ENCODE assay signal across 9 mouse cellular contexts in genomic region chr1:80408586-80408985, GRCm38 (mm10). TPM values are rescaled to one million over a fixed set of nuclear protein-coding genes. Genes with fewer than 3 reads are reported as not detected.
A peak's percentile ranks its signal among the peaks of the same experiment; 100 is the strongest.
DNase-seq lines count a peak whose midpoint lies in the region; TF ChIP-seq lines count a peak whose summit lies in the region.
"Had no signal": no experiment of that assay in that cellular context is flagged by ENCODE, and none has a peak within 500 bp of the region (broad histone marks: within the 10 kb centered on the region; RNA-seq: fewer than 3 reads in every experiment).

No protein-coding gene starts in this region.

- intact Hi-C loops in heart, postnatal 36 days (cut with DNase I), result loop anchor here (1.0 kb wide), 1 partner anchor 227 kb away; no protein-coding TSS in a partner anchor

- H3K27ac ChIP-seq in MEL (ENCODE audit: control insufficient read depth, low read depth, low read length), result no peak overlapping the region
- H3K27ac ChIP-seq in forebrain, embryonic 10.5 days, result no peak overlapping the region
- H3K27ac ChIP-seq: liver, embryonic 13.5 days had no signal

- peak; percentile 86 for DNase-seq in MEL (ENCODE audit: low read depth, low spot score)
- DNase-seq in brain, adult 2 months (ENCODE audit: low read depth, low spot score), result peak; percentile 91
- peak; percentile 44 for DNase-seq in forebrain, embryonic 10.5 days (ENCODE audit: extremely low spot score, low spot score)
- peak; percentile 59 to 64 for DNase-seq in heart, postnatal 36 days
- peak; percentile 16 to 86 for DNase-seq in layer of hippocampus, adult 18-20 months (ENCODE audit: low spot score in 2 of 2)
- DNase-seq in lung, postnatal 10 days, result peak; percentile 84
- DNase-seq in ovary, postnatal 36 days (ENCODE audit: low spot score), result peak; percentile 24
- DNase-seq in thymus, postnatal 14 days, result peak; percentile 81
- DNase-seq: liver, embryonic 13.5 days had no signal

- WGBS in forebrain, embryonic 10.5 days, result under 1% methylated on average over 3 of the region's 3 CpGs

- peaks cover 0 to 2% of the 10 kb centered on the region in 2 experiments; a peak in 1 of 4 replicates for H3K4me1 ChIP-seq in MEL (ENCODE audit: control insufficient read depth in 1 of 2, insufficient read depth in 2 of 2, low read length in 2 of 2)
- peaks cover 4% of the 10 kb centered on the region; the same call in 1 of the 2 replicates for H3K4me1 ChIP-seq in forebrain, embryonic 10.5 days
- H3K4me1 ChIP-seq: liver, embryonic 13.5 days had no signal

- no peak for TF ChIP-seq POLR2A in MEL (IDR thresholded peaks at IDR 0.05; ENCODE audit: control insufficient read depth in 1 of 2, insufficient read depth in 1 of 2, low read depth in 1 of 2, low read length in 2 of 2, poor library complexity in 1 of 2)

- H3K4me3 ChIP-seq in MEL (ENCODE audit: control insufficient read depth in 1 of 2, insufficient read depth in 1 of 2, low read depth in 2 of 2, low read length in 2 of 2), result no peak overlapping the region
- no peak overlapping the region for H3K4me3 ChIP-seq in forebrain, embryonic 10.5 days
- H3K4me3 ChIP-seq: liver, embryonic 13.5 days had no signal

- no peak for TF ChIP-seq EP300 in MEL (IDR thresholded peaks at IDR 0.05; ENCODE audit: low read depth in 1 of 2, low read length in 2 of 2)

- no peak overlapping the region for H3K9ac ChIP-seq in MEL (ENCODE audit: control insufficient read depth, low read depth, low read length, poor library complexity, severe bottlenecking)
- H3K9ac ChIP-seq: liver, embryonic 13.5 days had no signal

- no peaks in the 10 kb centered on the region for H3K9me3 ChIP-seq in MEL (replicated peaks; ENCODE audit: insufficient read depth, low read length)
- no peaks in the 10 kb centered on the region for H3K9me3 ChIP-seq in forebrain, embryonic 10.5 days
- H3K9me3 ChIP-seq: liver, embryonic 13.5 days had no signal

- H3K79me2 ChIP-seq in MEL (ENCODE audit: control insufficient read depth, insufficient read depth, low read length, poor library complexity), result no peaks in the 10 kb centered on the region

- H3K27me3 ChIP-seq in MEL (ENCODE audit: control insufficient read depth in 1 of 2, insufficient read depth in 2 of 2, low read length in 2 of 2), result no peaks in the 10 kb centered on the region; a peak in 1 of 4 replicates
- H3K27me3 ChIP-seq in forebrain, embryonic 10.5 days (ENCODE audit: poor library complexity, severe bottlenecking), result peaks cover 27% of the 10 kb centered on the region; the same call in 1 of the 2 replicates
- H3K27me3 ChIP-seq: liver, embryonic 13.5 days had no signal

- peak; percentile 53 to 86 (median 69) for TF ChIP-seq CTCF in MEL (IDR thresholded peaks at IDR 0.05 in 2 of 3, conservative IDR thresholded peaks at IDR 0.05 in 1 of 3; ENCODE audit: control insufficient read depth in 1 of 3, insufficient read depth in 1 of 3, low read depth in 2 of 3, low read length in 3 of 3, poor library complexity in 1 of 3, severe bottlenecking in 1 of 3)

- H3K36me3 ChIP-seq in MEL (ENCODE audit: control insufficient read depth in 1 of 2, insufficient read depth in 2 of 2, low read length in 2 of 2), result peaks cover 0 to 2% of the 10 kb centered on the region in 2 experiments; a peak in 1 of 4 replicates
- no peaks in the 10 kb centered on the region for H3K36me3 ChIP-seq in forebrain, embryonic 10.5 days (replicated peaks)
- H3K36me3 ChIP-seq: liver, embryonic 13.5 days had no signal

- peak; percentile 88 for TF ChIP-seq RAD21 in MEL (IDR thresholded peaks at IDR 0.05; ENCODE audit: low read depth, low read length)

TF ChIP-seq in MEL, 35 proteins besides CTCF, POLR2A, EP300 and RAD21:
- TF ChIP-seq ZC3H11A (IDR thresholded peaks at IDR 0.05; ENCODE audit: low read depth, low read length) (peak; percentile 72), ZMIZ1 (IDR thresholded peaks at IDR 0.05; ENCODE audit: low read depth, low read length) (no peak), SMC3 (IDR thresholded peaks at IDR 0.05; ENCODE audit: low read depth, low read length) (peak; percentile 84), MAX (IDR thresholded peaks at IDR 0.05; ENCODE audit: low read length) (no peak)

RNA-seq across cellular contexts. Expression of gene Gm45261, which starts 52.7 kb away (rescaled TPM):
- total RNA-seq in MEL (2012; rRNA removed), result not detected in 2 replicates
- polyA plus RNA-seq in MEL (2012; ENCODE audit: insufficient read depth in 1 of 2, insufficient read length in 2 of 2, low read depth in 1 of 2, low replicate concordance in 2 of 2, missing spikeins in 1 of 2), result not detected
- polyA plus RNA-seq in forebrain, embryonic 10.5 days (2016; fragmentation: Nextera tagmentation; extraction: Ambion mirVana), result not detected in 2 replicates
- total RNA-seq in heart, postnatal 36 days (2021), result not detected
- total RNA-seq in layer of hippocampus, adult 18-20 months (2021), result not detected
- polyA plus RNA-seq: liver, embryonic 13.5 days had no signal

Comparison
In these comparisons a context has a peak if more than half of its experiments do, and no peak if none do; other contexts are left out.
1. DNase-seq: peak in every context shown above with its lines; median percentile 91 in brain, adult 2 months; 86 in MEL; 84 in lung, postnatal 10 days; 81 in thymus, postnatal 14 days; 62 in heart, postnatal 36 days; 51 in layer of hippocampus, adult 18-20 months; 44 in forebrain, embryonic 10.5 days; 24 in ovary, postnatal 36 days.